Mouse (Mus musculus) E14TG2a.4 (cell line): ENCODE measurements around the gene Fbxw24.
"Not testable (repeated sequence)": the region's sequence is repeated elsewhere in the genome, so short reads cannot be mapped to it uniquely, and the experiment has no call there.

ENCODE experiments used
- CTCF ChIP-seq: conservative IDR thresholded peaks from 2 replicates; pipeline ENCODE4 v1.5.1; 2014; ENCODE audit warnings: low read length
- NANOG ChIP-seq: IDR thresholded peaks from 2 replicates; pipeline ENCODE4 v1.6.1; 2014; ENCODE audit warnings: borderline replicate concordance, low read length, mixed read lengths

DNA sequence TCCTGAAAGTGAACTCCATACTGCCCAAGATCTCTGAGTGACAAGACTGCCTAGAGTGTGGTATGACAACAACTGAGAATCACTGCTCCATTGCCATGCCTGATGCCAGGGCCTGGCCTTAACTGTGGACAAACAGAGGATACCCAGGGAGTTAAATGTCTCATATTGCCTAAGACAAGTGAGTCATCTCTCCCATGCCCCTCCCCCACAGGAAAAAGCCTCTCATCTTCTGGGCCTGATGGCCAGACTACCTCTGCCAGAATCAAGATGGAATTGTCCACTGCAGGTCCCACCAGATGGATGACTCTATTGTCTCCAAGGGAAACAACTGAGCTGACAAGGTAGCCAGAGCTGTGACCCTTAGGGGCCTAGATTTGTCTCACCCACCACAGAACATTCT is 63.8 kb downstream of the Fbxw24 start:
- not testable (repeated sequence) for TF ChIP-seq CTCF, NANOG
